Mouse (Mus musculus) layer of hippocampus, adult 9-11 months (tissue): ENCODE data around the gene Sbf2.
"Not testable (repeated sequence)": the region's sequence is repeated elsewhere in the genome, so short reads cannot be mapped to it uniquely, and the experiment has no call there.

Source experiments
- DNase-seq: peaks from one replicate; pipeline ENCODE4 v3.0.0; 2022

Sbf2 gene

GRCm38 (mm10) chr7:110565815-110566549, 48.7 kb downstream of the Sbf2 start:
- DNase-seq, result no peak

DNA sequence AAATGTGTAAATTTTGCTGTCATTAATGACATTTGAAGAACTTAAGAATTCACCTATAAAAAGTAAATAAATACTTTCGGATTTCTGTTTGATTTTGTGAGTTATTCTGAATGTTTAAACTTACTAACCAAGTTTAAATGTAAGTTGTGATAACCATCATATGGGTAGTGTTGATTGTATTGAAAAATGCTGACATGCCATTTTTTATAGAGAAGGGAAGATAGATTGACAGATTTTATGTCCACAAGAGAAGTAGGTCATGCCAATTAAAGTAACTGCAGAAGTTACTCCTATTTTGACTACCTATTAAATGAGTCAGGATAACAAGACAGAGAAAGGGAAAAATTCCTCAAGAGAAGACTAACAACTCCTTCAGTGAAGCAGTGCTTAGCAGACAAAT, 53.1 kb downstream of the Sbf2 start:
- DNase-seq, result no peak

DNA sequence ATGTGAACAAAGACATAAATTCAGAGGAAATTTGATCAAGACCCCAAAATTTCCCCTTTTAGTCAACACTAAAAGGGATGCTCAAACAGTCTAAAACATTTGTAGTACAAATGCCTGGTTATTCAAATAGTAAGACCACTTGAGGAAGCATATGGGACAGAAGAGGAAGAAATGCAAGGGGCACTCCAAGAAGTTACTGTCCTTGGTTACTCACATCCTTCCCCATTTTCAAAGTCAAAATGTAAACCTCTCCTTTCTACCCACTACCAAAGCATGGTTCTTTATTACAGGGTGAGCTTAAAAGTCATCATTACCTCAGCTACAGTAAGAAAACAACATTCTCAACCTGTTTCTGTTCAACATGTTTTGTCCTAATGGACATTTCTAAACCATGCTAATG, 57.7 kb downstream of the Sbf2 start:
- DNase-seq, result no peak

DNA sequence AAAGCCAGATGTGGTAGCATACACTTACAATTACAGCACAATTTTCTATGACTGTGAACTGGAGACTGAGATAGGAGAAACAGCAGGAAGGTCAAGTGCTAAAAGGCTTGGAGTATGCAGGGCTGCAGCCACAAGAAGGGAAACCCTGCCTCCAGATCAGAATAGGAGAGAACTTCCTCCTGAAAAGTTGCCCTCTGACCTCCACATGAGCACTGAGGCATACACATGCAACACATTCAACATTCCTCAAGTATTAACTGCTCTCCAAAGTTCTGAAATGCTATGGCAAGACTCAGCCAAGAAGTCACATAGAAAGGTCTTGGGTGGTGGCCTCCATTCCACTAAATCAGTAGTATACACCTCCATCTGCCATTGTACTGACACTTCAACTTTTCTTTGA, 58.5 kb downstream of the Sbf2 start:
- DNase-seq, result no peak

GRCm38 (mm10) chr7:110555260-110555659, 59.5 kb downstream of the Sbf2 start:
- DNase-seq, result peak; percentile 39

DNA sequence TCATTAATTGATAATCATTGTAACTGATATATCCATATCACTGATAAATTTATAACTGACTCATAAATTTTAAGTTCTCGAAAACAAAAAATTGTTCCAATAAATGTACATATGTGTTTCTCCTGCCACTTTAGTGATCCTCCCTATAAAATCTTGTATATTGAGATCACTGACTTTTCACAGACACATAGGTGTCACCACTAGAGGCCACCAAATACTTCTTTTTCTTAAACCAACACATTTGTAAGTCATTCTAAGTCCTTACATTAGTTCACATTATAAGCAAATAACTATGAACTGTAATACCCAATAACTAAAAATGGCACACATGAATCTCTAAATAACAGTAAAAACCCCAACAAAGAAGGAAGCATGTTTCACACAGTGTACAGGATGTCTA, 66.5 kb downstream of the Sbf2 start:
- DNase-seq, result no peak

DNA sequence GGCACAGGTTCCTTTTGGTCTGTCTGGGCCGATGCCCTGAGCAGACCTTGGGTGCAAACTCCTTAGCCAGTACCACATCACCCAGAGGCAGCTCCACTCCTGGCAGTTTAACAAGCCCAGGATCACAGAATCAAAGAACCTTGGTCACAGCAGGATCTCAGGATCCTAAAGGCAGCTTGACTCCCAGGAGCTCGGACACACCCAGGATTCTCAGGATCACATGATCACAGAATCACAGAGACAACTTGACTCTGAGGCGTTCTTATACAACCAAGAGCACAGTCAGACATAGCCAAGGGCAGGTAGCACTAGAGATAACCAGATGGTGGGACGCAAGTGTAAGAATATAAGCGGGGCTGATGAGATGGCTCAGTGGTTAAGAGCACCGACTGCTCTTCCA, 71.4 kb downstream of the Sbf2 start:
- DNase-seq, result no peak

DNA sequence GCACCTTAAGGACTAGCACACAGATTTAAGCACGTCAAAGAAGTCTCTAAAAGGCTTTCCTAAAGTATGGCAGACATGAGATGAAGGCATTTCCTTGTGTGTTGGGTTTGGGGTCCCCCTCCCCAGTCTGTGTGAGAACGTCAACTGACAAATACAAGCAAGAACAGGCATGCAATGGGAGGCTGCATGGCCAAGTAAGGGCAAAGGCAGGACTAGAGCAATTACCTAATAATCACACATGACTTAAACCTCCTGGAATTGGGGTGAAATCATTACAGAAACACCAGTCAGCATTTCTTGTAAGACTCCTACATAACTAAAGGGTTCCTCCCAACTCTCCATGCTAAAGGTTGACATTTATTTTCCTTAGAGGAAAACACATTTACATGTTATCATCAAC, 75.5 kb downstream of the Sbf2 start:
- DNase-seq, result no peak

- DNase-seq, result not testable (repeated sequence)
Measured at GRCm38 (mm10) chr7:110530295-110530694, 84.4 kb downstream of the Sbf2 start.

GRCm38 (mm10) chr7:110525090-110525775, 89.5 kb downstream of the Sbf2 start:
- DNase-seq, result no peak

DNA sequence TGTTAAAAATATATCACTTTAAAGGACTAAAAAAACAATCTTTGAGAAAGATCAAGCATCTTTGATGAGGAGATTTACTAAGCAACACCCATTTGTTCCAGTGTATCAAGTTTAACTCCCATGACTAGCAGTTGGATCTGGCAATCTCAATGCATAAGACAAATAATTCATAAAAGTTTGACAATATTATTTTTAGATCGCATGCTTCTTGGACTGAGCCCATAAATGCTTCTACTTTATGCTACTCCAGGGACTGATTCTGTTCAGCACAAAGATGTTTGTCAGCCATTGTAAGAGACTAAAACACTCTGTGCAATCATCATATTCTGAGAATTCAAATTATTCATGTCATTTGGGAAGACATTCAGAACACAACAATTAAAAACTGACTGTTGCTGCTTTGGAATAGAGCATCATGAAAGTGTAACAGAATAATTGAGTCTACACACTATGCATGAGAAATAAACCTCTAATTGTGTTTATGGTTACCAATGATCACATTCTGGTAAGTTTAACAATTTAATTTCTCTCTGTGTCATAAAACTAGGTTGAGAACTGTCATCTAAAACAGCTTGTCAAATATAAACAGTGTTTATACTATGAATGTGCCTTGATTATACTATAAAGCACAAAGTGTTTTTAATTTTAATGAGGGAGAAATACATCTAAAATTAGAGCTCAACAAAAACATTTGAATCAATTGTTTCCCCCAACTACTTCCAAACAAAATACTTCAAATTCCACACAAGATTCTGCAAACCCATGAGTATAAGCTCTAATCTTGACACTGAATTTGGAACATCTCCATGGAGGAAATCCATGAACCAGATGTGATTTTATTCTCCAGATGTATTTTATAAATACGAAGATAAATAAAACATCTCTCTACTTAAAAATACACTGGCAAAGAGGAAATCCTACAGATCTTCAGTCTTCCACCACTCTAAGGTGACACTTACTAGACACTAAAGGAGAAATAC, 98.2 kb downstream of the Sbf2 start:
- DNase-seq, result no peak

- DNase-seq, result no peak
Measured at GRCm38 (mm10) chr7:110514131-110514530, 100.6 kb downstream of the Sbf2 start.

DNA sequence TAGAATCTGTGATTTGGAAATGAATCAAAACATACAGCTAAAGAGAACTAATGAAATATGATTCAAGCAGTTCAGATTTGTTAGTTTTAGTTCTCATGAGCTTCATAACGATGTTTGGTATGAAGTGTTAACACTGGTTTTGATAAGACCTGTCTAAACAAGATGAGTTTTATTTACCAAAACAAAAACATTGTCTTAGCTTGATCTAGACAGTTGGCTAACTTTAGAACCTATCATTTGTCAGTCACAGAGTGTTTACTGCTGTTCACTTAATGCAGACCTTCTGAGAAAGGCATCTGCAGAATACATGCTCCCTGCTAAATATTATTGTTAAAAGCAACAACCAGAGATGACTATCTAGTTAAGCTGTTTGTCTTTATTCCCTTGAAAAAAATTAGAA, 116.1 kb downstream of the Sbf2 start:
- no peak for DNase-seq

DNA sequence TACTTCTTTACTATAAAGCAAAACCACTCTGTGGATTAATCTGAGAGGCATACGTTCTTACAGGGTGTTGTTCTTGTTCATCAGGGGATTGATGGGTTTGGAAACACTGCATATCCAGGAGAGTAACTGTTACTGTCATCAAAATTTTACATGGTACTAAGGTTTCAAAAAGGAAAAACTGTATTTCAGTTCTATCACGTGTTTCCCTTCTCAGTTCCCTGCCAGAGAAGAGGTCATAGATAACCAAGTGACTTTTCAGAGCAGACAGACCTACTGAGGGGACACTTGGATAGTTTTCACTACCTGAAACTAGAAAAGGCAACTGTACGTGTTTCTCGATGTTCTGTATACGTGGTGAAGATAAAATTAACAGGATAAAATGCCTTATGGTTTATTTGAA, 123.7 kb downstream of the Sbf2 start:
- no peak for DNase-seq

GRCm38 (mm10) chr7:110485051-110485450, 129.7 kb downstream of the Sbf2 start:
- peak; percentile 39 for DNase-seq

GRCm38 (mm10) chr7:110470987-110471386, 143.7 kb downstream of the Sbf2 start:
- DNase-seq, result no peak

DNA sequence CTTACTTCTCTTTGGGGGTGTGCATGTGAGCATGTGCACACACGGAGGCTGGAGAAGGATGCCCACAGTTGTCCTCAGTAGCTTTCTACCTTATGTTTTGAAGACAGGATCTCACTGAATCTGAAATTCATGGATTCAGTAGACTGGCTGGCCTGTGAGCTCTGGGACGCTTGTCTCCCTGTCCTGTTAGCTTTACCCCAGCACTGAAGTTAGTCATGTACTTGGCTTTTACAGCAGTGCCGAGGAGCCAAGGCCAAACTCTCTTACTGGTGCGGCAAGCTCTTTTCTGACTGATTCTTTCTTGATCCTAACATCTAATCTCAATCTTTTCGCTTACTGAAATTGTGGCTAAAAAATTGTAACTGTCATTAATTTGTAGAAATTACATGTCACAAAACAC, 151.3 kb downstream of the Sbf2 start:
- DNase-seq, result no peak

GRCm38 (mm10) chr7:110432301-110432700, 182.4 kb downstream of the Sbf2 start:
- peak; percentile 45 for DNase-seq

GRCm38 (mm10) chr7:110416318-110416717, 198.4 kb downstream of the Sbf2 start:
- DNase-seq, result no peak

DNA sequence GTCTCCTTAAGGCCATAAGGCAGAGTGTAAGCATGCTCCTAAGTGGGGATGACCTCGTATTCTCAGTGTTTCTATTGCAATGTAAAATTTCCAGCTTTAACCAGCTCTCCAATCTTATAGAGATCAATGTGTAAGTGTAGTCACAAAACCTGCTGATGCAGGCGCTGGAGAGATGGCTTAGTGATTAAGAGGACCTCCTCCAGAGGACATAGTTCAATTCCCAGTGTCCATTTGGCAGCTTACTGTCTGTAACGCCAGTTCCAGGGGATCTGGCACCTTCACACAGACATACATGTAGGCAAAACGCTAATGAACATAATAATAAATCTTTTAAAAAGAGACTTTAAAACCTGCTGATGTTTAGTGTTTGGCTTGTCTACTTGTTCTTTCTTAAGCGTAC, 200.4 kb downstream of the Sbf2 start:
- DNase-seq, result no peak

GRCm38 (mm10) chr7:110402092-110402491, 212.6 kb downstream of the Sbf2 start:
- no peak for DNase-seq

DNA sequence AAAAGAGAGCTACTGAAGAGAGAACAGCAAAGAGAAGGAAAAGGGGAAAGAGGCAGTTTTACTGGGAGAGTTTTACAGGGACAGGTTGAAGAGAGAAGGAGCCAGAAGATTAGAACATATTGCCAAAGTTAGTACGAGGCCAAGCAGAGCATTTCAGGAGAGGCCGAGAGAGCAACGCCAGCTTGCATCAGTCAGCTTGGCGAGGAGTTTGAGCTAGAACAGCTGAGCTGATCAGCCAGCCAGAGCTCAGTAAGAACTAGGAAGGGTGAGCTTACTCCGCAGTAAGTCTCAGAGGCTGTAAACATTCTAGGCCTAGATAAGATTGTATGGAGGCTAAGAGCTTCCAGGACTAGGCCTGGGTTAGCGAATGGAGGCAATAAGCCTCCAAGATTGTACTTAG, 222.1 kb downstream of the Sbf2 start:
- no peak for DNase-seq

DNA sequence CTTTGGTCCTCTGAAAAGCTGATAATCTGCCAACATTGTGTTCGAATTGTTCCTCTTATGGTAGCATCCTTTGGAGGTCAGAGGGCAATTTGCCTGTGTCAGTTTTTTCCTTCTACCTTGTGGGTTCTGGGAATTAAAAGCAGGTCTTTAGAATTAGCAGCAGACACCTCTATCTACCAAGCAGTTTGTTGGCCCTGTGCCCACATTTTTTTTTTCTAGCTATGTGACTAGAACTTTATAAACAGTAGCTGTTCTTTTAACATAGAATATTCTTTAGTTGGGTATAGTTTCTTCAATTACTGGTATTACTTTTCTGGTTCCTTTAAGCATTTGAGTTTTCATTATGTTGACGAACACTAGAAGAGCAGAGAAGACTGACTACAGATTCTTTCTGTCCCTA, 223.1 kb downstream of the Sbf2 start:
- no peak for DNase-seq

DNA sequence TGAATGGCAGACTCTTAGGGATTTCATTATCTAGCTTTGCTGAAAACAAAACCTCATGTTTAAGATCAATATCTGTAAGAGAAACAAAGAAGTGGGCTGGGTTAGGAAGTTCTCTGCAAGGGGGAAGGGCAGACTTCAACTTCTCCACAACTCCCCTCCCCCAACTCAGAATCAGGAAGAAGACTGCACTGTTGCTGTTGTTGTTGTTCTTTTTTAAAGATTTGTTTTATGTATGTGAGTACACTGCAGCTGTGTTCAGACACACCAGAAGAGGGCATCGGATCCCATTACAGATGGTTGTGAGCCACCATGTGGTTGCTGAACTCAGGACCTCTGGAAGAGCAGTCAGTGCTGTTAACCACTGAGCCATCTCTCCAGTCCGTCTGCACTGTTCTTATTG, 225.8 kb downstream of the Sbf2 start:
- DNase-seq, result not testable (repeated sequence)
